Mouse (Mus musculus) spleen, adult 2 months (tissue): ENCODE measurements at regions not wholly inside any gene's neighbourhood (a gene's known extent, or its start where the extent isn't known, plus 50 kb on each side); places are given as distances from the start of the nearest gene placed in this dataset.

Source experiments
- CTCF ChIP-seq: fragments of 200-500 bp; IDR thresholded peaks from 2 replicates; pipeline ENCODE4 v1.5.1; 2011; ENCODE audit warnings: mild to moderate bottlenecking, inconsistent platforms; ENCODE audit not compliant: insufficient read depth, insufficient read length, insufficient replicate concordance; ENCODE audit errors: extremely low read depth
- POLR2A ChIP-seq: fragments of 200-500 bp; IDR thresholded peaks from 2 replicates; pipeline ENCODE4 v1.6.1; 2011; ENCODE audit warnings: low read depth, low read length, inconsistent platforms

DNA sequence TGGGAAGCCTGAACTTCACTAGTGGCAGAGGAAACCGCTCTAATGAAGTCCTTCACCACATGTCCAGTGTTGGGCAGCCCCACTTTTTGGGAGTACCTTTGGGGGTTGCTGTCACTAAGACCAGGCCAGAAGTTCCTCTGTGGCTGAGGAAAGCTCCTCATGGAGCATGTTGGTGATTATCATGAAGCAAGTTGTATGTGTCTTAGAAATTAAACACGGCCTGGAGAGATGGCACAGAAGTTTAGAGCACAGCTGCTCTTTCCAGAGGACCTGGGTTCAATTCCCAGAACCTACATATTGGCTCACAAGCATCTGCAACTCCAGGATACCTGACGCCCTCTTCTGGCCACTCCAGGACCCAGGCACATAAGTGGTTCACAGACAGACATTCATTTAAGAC lies 254.4 kb downstream of the Bcl11a start:
- TF ChIP-seq POLR2A, result no peak
- no peak for TF ChIP-seq CTCF
